Comparison of ENCODE assay signal across 11 mouse cellular contexts in genomic region chr5:132186221-132186620, GRCm38 (mm10).
DNase-seq lines count a peak whose midpoint lies in the region; ATAC-seq lines count a peak whose summit lies in the region.
"Had no signal": no experiment of that assay in that cellular context is flagged by ENCODE, and none has a peak within 500 bp of the region (broad histone marks: within the 10 kb centered on the region; RNA-seq: fewer than 3 reads in every experiment).

No protein-coding gene starts in this region.

- H3K4me2 ChIP-seq in kidney, embryonic 14.5 days (replicated peaks; ENCODE audit: low read depth, low read length), result peak overlapping the region; percentile 4; the same call in 1 of the 2 replicates
- no peak overlapping the region for H3K4me2 ChIP-seq in forebrain, embryonic 11.5 days (ENCODE audit: low read depth, low read length, severe bottlenecking)
- H3K4me2 ChIP-seq in limb, embryonic 12.5 days, result 0 out of 2 replicates have a peak overlapping the region, but pooled peaks have one; percentile 8
- H3K4me2 ChIP-seq: neural tube, embryonic 13.5 days had no signal

- H3K9ac ChIP-seq in kidney, embryonic 14.5 days (ENCODE audit: low read depth, low read length), result no peak overlapping the region
- H3K9ac ChIP-seq in forebrain, embryonic 11.5 days (ENCODE audit: low read length), result no peak overlapping the region
- no peak overlapping the region for H3K9ac ChIP-seq in limb, embryonic 12.5 days (replicated peaks)
- H3K9ac ChIP-seq: neural tube, embryonic 13.5 days had no signal

- H3K4me1 ChIP-seq in kidney, embryonic 14.5 days (ENCODE audit: control insufficient read depth, insufficient read depth, low read length), result peaks cover 33% of the 10 kb centered on the region
- peaks cover 11% of the 10 kb centered on the region; the same call in 1 of the 2 replicates for H3K4me1 ChIP-seq in forebrain, embryonic 11.5 days (replicated peaks; ENCODE audit: control insufficient read depth, insufficient read depth, low read length)
- peaks cover 55% of the 10 kb centered on the region for H3K4me1 ChIP-seq in limb, embryonic 12.5 days (replicated peaks)

- WGBS in kidney, embryonic 14.5 days, result 2% methylated on average over 7 of the region's 7 CpGs
- 11% methylated on average over 7 of the region's 7 CpGs for WGBS in forebrain, embryonic 11.5 days
- WGBS in limb, embryonic 12.5 days, result 45% methylated on average over 7 of the region's 7 CpGs

- H3K9me3 ChIP-seq in kidney, embryonic 14.5 days (ENCODE audit: control insufficient read depth, low read length), result no peaks in the 10 kb centered on the region
- H3K9me3 ChIP-seq in forebrain, embryonic 11.5 days (ENCODE audit: control insufficient read depth, low read length), result no peaks in the 10 kb centered on the region
- H3K9me3 ChIP-seq in limb, embryonic 12.5 days, result no peaks in the 10 kb centered on the region
- H3K9me3 ChIP-seq: neural tube, embryonic 13.5 days had no signal

- H3K27me3 ChIP-seq in kidney, embryonic 14.5 days (ENCODE audit: control insufficient read depth, insufficient read depth, low read length), result no peaks in the 10 kb centered on the region
- H3K27me3 ChIP-seq in forebrain, embryonic 11.5 days (ENCODE audit: control insufficient read depth, insufficient read depth, low read length), result no peaks in the 10 kb centered on the region
- H3K27me3 ChIP-seq in limb, embryonic 12.5 days, result no peaks in the 10 kb centered on the region
- H3K27me3 ChIP-seq: neural tube, embryonic 13.5 days had no signal

- ATAC-seq in kidney, embryonic 14.5 days (ENCODE audit: low FRiP score, low TSS enrichment), result no peak
- no peak for ATAC-seq in forebrain, embryonic 11.5 days (replicated peaks; ENCODE audit: low FRiP score)
- ATAC-seq in limb, embryonic 12.5 days (ENCODE audit: insufficient number of reproducible peaks, insufficient read depth, low FRiP score, low TSS enrichment, low read depth), result no peak

- no peak for DNase-seq in kidney, postnatal 25 days
- peak; percentile 18 for DNase-seq in embryo, embryonic 9.5 days (ENCODE audit: extremely low spot score)
- no peak for DNase-seq in forebrain, embryonic 11.5 days (ENCODE audit: low spot score)
- no peak for DNase-seq in Muller cell, postnatal 12 days (ENCODE audit: inconsistent ontology term)
- no peak for DNase-seq in left cerebral cortex, postnatal 25 days (ENCODE audit: low spot score in 2 of 2)
- DNase-seq: cerebellum, adult 18-20 months; spleen, adult 18-20 months had no signal

- H3K4me3 ChIP-seq in kidney, embryonic 14.5 days (ENCODE audit: low read length), result no peak overlapping the region
- no peak overlapping the region for H3K4me3 ChIP-seq in forebrain, embryonic 11.5 days (ENCODE audit: low read depth, low read length)
- no peak overlapping the region for H3K4me3 ChIP-seq in limb, embryonic 12.5 days (replicated peaks)
- H3K4me3 ChIP-seq: left cerebral cortex, adult 2 months; neural tube, embryonic 13.5 days had no signal

- no peaks in the 10 kb centered on the region for H3K36me3 ChIP-seq in kidney, embryonic 14.5 days (ENCODE audit: control insufficient read depth, insufficient read depth, low read length)
- H3K36me3 ChIP-seq in forebrain, embryonic 11.5 days (ENCODE audit: control insufficient read depth, insufficient read depth, low read length), result no peaks in the 10 kb centered on the region; the same call in 1 of the 2 replicates
- no peaks in the 10 kb centered on the region for H3K36me3 ChIP-seq in limb, embryonic 12.5 days
- H3K36me3 ChIP-seq: neural tube, embryonic 13.5 days had no signal

- intact Hi-C loops in left cerebral cortex, postnatal 25 days (cut with DNase I), result no loop called here

- H3K27ac ChIP-seq in kidney, embryonic 14.5 days (ENCODE audit: low read depth, low read length), result peak overlapping the region; percentile 11; the same call in 1 of the 2 replicates
- H3K27ac ChIP-seq in forebrain, embryonic 11.5 days (ENCODE audit: low read depth, low read length), result peak overlapping the region; percentile 33; the same call in 1 of the 2 replicates
- peak overlapping the region; percentile 31; the same call in 1 of the 2 replicates for H3K27ac ChIP-seq in limb, embryonic 12.5 days
- H3K27ac ChIP-seq: left cerebral cortex, adult 2 months; neural tube, embryonic 13.5 days had no signal
